Mouse (Mus musculus) retina, postnatal 1 day (tissue): ENCODE measurements around the gene St3gal6.

Experiments
- DNase-seq: peaks from one replicate; pipeline ENCODE4 v3.0.0-alpha.2; 2012

Gene St3gal6

DNA sequence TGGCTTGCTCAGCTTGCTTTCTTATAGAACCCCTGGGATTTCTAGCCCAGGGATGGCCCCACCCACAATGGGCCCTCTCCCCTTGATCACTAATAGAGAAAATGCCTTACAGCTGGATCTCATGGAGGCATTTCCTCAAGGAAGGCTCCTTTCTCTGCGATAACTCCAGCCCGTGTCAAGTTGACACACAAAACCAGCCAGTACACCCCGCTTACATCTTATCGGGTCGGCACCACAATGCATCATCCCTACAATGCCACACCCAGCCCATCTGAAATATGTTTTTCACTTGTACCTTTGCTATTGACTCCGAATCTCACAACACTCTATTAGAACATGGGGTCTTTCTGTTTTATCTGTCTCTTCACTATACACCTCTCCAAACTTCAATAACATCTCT, 3.6 kb downstream of the St3gal6 start:
- no peak for DNase-seq

DNA sequence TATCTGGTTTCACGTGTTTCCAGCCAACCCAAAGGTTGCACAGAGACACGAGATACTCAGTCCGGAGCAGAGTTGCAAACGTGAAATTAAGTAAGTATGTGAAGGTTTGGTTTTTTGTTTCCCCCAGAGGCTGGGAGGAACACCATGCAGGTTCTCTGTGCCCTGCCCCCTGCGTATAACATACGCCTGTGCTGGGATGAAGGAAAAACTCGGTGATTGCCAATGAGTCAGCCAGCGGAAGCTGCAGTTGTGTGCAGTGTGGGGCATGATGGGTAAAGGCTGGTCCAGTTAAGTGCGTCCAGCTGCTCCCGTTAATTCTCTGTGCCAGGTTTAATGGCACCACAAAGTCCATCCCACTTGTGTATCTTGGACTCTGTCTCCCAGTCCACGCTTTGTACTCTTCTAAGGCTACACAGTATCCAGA, 4.4 kb downstream of the St3gal6 start:
- DNase-seq, result no peak

DNA sequence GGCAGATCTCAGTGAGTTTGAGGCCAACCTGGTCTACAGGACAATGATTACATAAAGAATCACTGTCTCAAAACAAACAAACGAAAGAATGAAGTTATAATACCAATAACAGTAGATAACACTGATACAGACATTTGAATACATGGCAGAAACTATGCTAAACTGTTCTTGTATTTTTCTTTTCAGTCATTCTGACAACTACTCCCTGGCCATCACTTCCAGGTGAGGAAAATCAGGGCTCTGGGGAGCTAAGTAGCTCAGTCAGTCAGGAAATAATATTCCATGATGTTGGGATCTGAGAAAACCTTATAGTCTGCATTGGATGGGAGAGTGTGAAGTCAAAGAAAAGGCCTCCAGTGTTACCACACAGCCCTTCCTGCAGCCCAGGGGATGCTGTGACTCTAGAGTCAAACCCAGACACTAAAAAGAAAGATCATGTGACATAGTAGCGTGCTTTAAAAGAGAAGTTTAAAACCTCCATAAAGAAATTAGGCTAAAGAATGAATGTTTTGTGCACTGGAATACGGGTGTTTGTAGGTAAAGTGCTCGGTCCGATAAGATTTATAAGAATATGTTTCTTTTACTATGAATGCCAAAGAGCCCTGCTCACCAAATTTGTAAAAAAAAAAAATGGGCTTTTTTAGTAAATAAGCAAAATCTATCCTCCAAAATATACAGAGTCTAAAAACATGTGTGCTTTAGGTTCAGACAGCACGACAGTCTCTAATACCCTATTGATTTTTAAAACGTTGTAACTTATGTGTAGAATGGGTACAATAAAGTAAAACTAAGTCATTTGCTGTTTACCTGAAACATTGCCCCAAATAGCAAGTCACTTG, 6.9 kb downstream of the St3gal6 start:
- DNase-seq, result no peak

DNA sequence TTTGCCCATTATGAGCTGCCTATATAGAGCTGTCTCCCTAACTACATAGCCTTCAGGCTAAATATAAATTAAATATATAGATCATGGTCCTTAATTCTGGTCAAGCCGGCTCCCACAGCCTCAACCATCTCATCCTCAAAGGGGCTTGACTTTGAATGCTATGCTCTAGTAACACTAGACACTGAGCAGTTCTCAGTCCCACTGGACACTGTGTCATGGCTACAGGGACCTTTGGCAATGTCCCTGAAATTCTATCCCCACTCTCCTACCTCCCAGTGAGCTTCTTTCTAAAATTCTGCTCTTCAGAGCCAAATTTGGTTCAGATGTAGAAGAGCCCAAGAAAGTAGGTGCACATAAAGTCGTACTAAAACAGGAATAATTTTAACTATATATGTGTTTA, 7.9 kb downstream of the St3gal6 start:
- no peak for DNase-seq

DNA sequence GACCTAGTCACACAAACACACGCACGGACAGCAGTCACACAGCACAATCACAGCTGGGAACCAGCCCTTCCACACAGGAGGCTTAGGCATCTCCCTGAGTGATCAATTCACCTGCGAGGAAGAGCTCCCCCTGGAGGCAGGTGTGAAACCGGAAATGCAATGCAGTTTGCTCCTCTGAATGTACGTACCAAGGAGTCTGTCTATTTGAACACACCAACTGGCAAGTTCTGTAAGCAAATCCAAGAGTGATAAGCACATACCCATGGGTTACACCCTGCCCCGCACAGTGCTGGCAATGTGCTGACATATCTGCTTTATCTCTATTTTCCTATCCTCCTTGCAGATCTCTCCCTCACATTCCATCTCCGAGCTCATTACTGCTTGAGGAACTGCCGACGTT, 9.5 kb downstream of the St3gal6 start:
- no peak for DNase-seq

DNA sequence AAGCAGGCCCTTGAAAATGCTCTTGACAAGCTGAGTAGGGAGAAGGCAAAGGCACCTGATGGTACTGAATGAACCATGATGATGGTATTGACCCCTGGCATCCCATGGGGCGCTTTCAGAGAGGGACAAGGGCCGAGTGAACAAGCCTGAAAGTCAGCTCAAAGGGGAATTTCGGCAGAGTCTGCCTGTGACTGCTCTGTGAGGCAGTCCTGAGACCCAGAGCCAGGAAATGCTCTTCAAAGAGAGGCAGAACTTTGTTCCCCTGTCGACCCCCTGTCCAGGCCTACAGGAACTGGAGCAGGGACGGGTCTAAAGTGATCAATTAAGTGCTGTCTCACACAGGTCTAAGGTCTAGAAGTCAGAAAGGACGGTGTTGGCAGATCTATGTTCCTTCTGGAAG, 10.3 kb downstream of the St3gal6 start:
- no peak for DNase-seq

DNA sequence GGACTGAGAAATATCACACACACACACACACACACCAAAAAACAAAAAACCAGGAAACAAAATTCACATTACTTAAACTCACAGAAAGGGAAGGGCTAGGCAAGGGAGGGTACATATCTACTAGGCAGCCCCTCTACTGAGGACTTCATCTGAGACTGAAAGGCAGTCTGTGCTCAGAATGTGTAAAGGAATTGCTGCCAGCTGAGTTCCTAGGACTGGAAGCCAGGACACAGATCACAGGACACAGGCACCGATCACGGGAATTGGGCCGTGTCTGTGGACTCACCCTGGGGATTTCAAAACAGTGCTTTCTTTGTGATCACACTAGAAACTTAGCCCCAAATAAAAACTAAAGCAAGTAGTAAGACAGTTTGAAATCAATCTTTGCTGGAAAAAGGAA, 11.2 kb downstream of the St3gal6 start:
- no peak for DNase-seq

DNA sequence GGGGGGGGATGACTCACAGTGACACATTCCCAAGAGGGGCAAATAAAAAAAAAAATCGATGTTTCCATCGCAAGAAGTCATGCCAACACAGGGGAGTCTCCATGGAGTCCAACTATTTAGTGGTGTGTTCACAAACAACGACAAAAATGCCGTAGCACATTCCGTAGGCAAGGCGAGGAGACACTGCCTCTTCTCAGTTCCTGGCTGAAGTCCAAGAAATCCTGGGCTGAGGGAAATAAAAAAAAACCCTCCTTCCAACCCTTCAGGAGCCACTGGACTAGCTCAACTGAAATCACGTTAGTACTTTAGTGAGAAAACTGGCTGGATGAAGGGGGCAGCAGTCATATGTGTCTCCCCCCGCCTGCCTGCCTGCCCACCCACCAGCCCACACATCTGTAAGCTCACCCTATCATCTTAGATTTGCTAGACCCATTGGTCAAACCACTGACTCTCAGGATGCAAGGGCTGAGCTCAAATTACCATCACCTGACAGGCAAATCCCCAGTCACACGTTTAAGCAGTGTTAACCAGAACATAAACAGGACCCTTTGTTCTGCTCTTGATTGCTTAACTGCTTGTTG, 11.8 kb downstream of the St3gal6 start:
- DNase-seq, result peak; percentile 49

DNA sequence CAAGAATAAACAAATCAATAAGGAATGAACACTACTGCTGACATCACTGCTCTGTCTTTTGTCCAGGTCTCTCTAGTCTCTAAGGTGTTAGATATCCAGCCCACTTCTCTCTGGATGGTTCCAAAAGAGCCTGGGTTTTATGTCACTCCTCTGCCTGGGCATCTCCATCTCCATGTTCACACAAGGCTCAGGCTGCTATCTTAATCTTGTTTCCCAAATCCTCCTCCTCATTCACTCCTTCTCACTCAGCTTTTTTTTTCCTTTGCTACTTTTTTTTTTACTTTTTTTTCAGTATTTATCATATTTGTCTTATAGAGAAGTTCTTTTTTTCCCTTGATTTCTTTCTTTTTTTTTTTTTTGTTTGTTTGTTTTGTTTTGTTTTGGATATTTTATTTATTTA, 19.1 kb downstream of the St3gal6 start:
- DNase-seq, result no peak

DNA sequence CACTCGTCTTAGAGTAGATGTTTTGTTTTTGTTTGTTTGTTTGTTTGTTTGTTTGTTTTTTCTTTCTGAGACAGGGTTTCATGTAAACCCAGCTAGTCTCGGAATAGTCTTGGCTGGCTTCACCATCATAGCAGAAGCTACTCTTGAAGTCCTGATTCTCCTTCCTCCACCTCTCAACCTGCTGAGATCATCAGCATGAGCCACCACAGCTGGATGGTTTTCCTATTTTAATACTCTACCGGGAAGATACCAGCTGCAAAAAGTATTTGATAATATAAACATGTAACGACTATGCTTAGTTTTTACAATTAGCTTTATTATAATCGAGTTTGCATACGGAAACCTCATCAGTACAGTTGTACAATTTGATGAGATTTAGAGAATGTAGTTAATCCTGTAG, 21.5 kb downstream of the St3gal6 start:
- no peak for DNase-seq

DNA sequence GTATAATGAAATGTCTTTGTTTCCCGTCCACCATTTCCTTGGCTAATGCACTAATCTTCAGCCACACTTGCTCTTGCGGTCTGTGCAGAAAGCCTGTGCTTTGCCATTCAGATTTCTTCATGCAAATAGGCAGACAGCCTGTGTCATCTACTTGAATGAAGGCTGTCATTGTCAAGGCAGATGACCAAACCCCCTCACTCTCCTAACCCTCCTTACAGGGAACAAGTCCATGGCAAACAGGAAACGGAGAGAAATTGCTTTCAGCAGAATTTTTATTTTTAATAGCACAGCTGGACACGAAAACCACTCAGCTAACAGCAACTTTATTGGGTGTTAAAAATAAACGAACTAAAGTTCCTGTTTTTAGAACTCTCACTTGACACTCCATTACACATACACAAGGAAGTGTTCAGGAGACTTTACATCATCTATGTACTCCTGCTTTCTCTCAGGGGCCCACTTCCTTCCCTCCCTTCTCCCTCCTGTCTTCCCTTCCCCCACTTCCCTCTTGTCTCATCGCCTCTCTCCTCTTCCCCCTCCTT, 22.2 kb downstream of the St3gal6 start:
- no peak for DNase-seq

DNA sequence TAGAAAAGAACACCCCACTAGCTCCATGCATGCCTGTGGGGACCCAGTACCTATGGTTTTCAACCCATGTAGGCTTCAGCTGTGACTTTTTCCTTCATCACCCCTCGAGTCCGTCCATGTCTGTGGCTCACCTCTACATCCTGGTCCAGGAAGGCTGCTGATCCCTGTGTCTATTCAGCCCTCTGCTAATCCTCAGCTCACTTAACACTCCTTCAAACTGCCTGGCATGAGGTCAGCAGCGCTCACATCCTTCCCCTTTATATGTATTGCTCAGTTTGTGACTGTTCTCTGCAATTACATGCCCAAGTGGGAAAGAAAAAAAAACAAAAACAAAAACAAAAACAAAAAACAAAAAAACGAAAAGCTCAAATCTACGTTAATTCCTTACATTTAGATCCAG, 24.4 kb downstream of the St3gal6 start:
- no peak for DNase-seq

DNA sequence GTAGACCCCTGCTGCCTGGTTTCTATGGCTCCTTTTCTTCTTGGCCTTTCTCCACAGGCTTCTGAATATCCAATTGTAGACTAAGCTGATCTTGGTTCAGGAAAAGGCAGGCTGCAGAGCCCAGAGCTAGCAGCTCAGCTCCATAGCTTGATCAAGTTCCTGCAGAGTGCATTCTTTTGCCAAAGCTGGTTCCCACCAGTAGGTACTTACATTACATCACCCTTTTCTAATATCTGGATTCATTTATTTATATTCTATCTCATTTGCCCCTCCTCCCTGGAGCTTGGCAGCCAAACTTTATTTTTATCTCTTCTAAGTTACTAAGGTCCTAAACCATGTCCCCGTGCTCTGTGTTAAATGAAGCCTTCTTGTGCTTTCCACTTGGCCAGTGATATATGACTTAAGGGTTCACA, 24.9 kb downstream of the St3gal6 start:
- no peak for DNase-seq

DNA sequence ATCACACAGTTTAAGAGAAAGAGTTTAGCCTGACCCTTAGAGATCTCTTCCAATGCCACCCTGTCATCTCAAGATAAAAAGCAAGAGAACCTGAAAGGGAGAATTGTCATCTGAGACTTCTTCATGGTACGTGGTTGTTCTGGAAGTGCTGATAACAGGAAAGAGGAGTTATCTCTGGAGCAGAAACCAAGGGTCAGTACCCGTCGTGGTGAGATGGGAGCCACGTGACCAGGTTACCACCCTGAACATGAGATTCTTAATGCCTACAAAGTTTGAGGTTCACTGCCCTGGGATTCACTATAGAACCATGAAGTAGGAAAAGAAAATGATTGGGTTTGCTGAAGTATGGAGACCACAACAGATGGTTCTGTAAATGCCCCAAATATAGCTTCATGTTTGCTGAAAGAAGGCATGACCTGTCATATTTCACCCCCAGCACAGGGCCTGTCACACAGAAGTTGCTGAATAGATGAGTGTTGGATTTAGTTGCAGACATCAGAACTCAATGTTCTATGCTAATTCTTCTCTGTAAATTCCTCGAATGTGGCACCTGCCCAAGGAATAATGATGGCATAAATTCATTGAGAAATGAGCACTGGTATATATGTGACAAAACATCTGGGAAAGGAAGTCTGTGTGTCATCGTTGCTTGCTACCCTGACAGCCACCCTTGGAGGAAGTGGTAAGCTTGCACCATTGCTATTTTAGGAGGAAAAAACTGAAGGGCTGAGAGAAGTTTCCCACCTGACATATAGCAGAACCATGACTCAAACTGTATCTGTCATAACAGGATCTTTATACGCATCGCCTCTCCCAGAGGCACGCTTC, 25.9 kb downstream of the St3gal6 start:
- no peak for DNase-seq

DNA sequence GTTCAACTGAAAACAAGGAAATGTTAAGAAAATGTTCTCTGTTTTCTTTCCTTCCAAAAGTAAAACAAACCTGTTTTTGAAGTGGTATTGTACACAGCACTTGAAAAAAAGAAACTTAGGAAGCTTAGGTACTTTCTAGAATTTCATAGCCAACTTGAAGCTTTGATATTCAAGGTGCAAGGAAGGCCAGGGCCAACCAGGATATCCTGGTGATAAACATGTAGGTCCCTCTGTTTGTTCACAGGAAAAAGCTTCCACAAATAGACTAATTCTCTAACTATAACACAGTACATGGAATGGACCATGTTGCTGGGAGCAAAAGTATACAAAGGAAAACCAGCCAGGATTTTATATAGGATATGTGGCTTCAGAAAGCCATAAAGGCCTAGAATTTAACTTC, 27.3 kb downstream of the St3gal6 start:
- no peak for DNase-seq

DNA sequence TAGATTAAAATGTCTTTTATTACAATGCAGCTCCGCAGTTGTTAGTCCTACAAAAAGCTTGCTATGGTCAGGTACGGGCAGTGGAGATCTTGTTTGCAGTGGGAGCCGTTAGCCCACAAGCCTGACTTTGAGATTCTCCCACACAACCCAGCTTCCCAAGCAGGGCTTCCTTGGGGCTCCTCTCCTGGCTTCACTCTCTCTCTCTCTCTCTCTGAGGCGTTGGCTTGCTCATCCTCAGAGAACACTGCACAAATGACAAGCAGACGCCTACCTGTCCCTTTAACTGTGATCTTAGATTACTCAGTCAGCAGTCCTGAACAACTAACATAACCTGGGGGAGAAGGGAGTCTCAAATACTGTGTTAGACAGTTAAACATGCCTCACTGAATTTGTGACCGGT, 36.2 kb downstream of the St3gal6 start:
- no peak for DNase-seq

DNA sequence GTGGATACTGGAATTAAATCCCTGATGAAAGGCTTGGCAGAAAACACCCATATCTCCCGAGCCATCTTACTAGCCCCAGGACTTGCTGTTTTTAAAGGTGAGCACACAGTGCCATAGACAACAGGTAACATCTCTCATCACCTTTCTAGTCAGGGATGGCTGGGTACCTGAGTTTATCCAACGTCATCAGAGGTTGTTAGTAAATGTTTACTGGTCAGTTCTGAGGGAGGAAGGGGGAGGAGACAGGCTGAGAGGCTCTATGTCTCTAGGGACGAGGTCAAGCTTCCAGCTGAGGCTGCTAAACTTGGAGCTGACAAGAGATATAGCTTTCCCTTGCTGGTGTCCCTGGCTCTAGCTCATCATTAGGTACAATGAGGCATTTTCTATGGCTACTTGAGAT, 41.7 kb downstream of the St3gal6 start:
- DNase-seq, result no peak

DNA sequence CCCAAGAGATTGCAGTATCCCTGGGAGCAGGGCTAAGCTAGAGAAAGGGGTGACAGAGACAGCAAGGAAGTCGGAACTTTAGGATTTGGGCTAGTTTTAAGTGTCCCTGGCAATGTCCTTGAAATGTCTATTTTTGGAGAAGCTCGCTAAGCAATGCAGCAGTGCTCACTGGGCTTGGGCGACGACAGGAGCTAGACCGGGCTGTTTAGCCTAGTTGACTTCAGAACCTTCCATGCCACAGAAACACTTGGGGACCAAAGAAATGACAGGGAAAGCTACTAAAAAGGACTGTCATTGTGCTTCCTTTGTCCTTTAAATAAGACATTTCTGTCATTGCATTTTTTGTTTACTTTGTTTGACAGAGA, 42.2 kb downstream of the St3gal6 start:
- DNase-seq, result no peak

DNA sequence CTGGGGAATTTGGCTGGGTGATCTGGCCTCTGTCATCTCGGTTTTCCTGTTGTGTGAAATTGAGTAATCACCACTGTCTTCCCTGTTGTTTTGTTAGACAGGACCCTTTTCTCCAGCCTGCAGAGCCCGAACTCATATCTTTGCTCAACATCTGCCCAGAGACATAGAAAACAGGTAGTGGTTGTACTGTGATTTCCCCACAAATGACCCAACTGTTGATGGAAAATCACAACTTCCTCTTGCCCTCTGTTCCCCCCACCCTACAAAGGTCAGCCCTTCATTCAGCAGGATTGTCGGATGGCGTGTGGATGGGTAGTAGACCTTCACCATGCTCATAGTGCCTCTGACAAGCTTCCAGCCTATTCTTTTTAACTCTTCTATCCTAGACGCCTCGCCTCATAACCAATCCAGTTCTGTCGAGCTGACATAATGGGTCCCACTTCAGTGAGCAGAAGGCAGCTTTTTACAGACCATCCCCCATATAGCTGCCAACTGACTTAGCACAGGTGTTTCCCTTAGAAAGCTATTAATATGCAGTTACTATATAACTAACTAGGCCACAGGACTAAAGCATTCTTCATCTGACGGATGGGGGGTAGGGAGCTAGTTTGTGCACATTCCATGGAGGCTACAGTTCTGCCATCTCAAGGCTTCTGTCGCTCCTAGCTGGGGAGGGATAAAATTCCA, 42.7 kb downstream of the St3gal6 start:
- DNase-seq, result no peak

DNA sequence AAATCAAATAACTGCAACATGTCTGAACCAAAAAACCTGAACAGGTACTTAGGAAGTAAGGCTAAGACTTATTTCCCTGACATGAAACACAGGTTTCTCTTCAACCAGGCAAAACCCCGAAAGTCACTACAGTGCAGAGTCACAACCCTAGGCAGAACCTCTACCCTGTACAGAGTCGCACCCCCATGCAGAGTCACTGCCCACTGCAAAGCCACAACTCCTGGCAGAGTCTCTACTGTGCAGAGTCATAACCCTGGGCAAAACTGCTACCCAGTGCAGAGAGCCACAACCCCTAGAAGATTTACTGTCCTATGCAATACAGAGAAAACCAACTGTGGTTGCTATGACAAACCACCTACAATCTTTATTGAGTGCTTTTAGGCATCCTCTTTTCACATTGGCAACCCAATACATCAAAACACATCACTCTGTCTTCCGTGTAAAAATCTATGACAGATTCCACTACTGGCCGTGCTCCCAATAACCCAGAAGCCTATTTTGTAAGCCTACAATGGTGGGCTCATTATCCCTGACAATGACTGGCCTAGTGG, 44.1 kb downstream of the St3gal6 start:
- no peak for DNase-seq

DNA sequence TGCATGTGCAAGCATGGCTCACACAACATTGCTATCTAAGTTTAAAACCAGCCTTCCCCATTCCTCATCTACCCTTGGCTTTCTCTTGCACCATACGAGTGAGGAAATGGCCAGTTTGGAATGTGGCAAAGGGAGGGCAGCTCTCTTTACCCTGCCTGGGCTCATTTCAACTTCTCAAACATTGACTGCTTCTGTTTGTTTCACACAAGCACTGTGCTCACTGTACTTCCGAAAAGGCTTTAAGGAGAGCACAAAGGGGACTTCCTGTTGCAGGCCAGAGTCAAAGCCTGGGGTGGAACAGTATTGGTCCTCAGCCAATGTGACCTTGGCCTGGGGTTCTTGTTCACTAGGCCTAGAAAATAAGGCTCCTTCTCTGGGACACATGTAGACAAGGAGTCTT, 47.7 kb downstream of the St3gal6 start:
- DNase-seq, result no peak

DNA sequence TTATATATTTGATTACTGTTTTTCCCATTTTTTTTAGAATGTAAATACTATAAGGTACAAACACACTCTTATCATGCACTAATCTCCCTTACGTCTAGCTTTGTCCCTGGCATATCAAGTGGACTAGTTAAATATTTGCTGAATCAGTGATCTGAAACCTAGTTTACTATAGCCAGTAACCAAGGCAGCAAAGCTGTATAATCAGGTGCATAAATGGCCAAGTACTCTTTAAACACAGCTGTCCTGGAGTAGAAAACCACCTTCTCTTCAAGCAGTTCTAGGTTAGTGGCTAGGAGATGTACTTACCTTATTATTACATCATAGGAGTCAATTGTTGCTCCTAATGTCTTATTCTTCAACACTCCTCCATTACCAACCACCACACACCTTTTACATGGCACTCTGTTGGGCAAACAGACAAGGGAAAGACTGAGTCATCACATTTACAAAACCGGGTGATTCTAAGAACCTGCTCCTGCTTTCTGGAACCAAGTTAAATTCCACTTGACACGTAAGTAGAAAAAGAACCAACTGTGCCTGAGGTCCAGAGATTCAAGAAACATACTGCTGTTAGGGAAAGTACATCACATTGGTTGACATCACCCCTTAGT, 48.4 kb downstream of the St3gal6 start:
- no peak for DNase-seq
